Mouse (Mus musculus) hindbrain, embryonic 13.5 days (tissue): ENCODE results near the gene Ackr3. TPM values are rescaled to one million over a fixed set of nuclear protein-coding genes. Genes with fewer than 3 reads are reported as not detected.

ENCODE experiments used
- ATAC-seq: fragments of 200-750 bp; cut with Nextera tagmentation; 2 replicates; pipeline ENCODE4 v1.8.0; 2017; ENCODE audit warnings: moderate TSS enrichment; ENCODE audit not compliant: low FRiP score
- H3K27ac ChIP-seq: fragments of 300-500 bp; sonication (generic); 2 replicates; pipeline ENCODE4 v1.5.1; 2015; ENCODE audit warnings: inconsistent platforms, mild to moderate bottlenecking, moderate library complexity
- H3K27me3 ChIP-seq: fragments of 300-500 bp; sonication (generic); 2 replicates; pipeline ENCODE4 v1.6.1; 2015; ENCODE audit warnings: mild to moderate bottlenecking, inconsistent platforms
- H3K36me3 ChIP-seq: fragments of 300-500 bp; sonication (generic); 2 replicates; pipeline ENCODE4 v1.6.1; 2015; ENCODE audit warnings: mild to moderate bottlenecking, inconsistent platforms
- H3K4me1 ChIP-seq: fragments of 300-500 bp; sonication (generic); replicated peaks from 2 replicates; pipeline ENCODE4 v1.6.1; 2015; ENCODE audit warnings: inconsistent platforms
- H3K4me2 ChIP-seq: fragments of 300-500 bp; sonication (generic); 2 replicates; pipeline ENCODE4 v1.6.1; 2015; ENCODE audit warnings: inconsistent platforms, mild to moderate bottlenecking, moderate library complexity
- H3K4me3 ChIP-seq: fragments of 300-500 bp; sonication (generic); 2 replicates; pipeline ENCODE4 v1.5.1; 2015; ENCODE audit warnings: mild to moderate bottlenecking, inconsistent platforms
- H3K9ac ChIP-seq: fragments of 300-500 bp; sonication (generic); 2 replicates; pipeline ENCODE4 v1.6.1; 2015; ENCODE audit warnings: mild to moderate bottlenecking, inconsistent platforms
- H3K9me3 ChIP-seq: fragments of 300-500 bp; sonication (generic); 2 replicates; pipeline ENCODE4 v1.6.1; 2016; ENCODE audit warnings: inconsistent platforms
- WGBS: fragments of 180-500 bp; shearing (Covaris S2); methylation state at CpG from one replicate; pipeline ENCODE4 v1.1.7; 2015; 5-methylcytosine and 5-hydroxymethylcytosine counted together
- polyA plus RNA-seq: library from polyadenylated mRNA; unstranded; fragments of >200 nt; fragmentation: Nextera tagmentation; extraction: Ambion mirVana; gene quantifications from 2 replicates; pipeline ENCODE4 v1.2.1, GENCODE M21; 2015

Ackr3 gene
- polyA plus RNA-seq, 1 experiment from 2014 or later: 13.9 TPM

GRCm38 (mm10) chr1:90247756-90248541 is 44.2 kb downstream of the Ackr3 start:
- Histone ChIP-seq H3K27ac (no peak overlapping the region), H3K4me1 (peaks cover 39% of the 10 kb centered on the region), H3K4me3 (no peak overlapping the region), H3K9me3 (no peaks in the 10 kb centered on the region), H3K9ac (no peak overlapping the region), H3K4me2 (no peak overlapping the region), H3K36me3 (no peaks in the 10 kb centered on the region), H3K27me3 (peaks cover 9% of the 10 kb centered on the region; the same call in 1 of the 2 replicates)
- 93% methylated on average over 8 of the region's 8 CpGs for WGBS
- ATAC-seq: no peak

- WGBS: 72% methylated on average over 9 of the region's 9 CpGs
- no peaks in the 10 kb centered on the region for H3K36me3 ChIP-seq
- H3K4me1 ChIP-seq: peaks cover 49% of the 10 kb centered on the region
- no peak overlapping the region for H3K27ac ChIP-seq
- peaks cover 9% of the 10 kb centered on the region; the same call in 1 of the 2 replicates for H3K27me3 ChIP-seq
- H3K9ac ChIP-seq: no peak overlapping the region
- H3K9me3 ChIP-seq: no peaks in the 10 kb centered on the region
- H3K4me2 ChIP-seq: no peak overlapping the region
- no peak for ATAC-seq
- H3K4me3 ChIP-seq: no peak overlapping the region
Observed at GRCm38 (mm10) chr1:90248966-90249735, 45.4 kb downstream of the Ackr3 start.

- 93% methylated on average over 6 of the region's 6 CpGs for WGBS
- ATAC-seq: no peak
- peaks cover 49% of the 10 kb centered on the region for H3K4me1 ChIP-seq
- no peak overlapping the region for H3K4me2 ChIP-seq
- H3K4me3 ChIP-seq: no peak overlapping the region
- H3K9ac ChIP-seq: no peak overlapping the region
- peaks cover 9% of the 10 kb centered on the region; the same call in 1 of the 2 replicates for H3K27me3 ChIP-seq
- H3K36me3 ChIP-seq: no peaks in the 10 kb centered on the region
- H3K27ac ChIP-seq: no peak overlapping the region
- no peaks in the 10 kb centered on the region for H3K9me3 ChIP-seq
Observed at GRCm38 (mm10) chr1:90250419-90250818, 46.6 kb downstream of the Ackr3 start.

GRCm38 (mm10) chr1:90251156-90251555 is 47.4 kb downstream of the Ackr3 start:
- Histone ChIP-seq H3K4me3 (no peak overlapping the region), H3K9ac (no peak overlapping the region), H3K27ac (no peak overlapping the region), H3K9me3 (no peaks in the 10 kb centered on the region), H3K36me3 (no peaks in the 10 kb centered on the region), H3K27me3 (peaks cover 9% of the 10 kb centered on the region; the same call in 1 of the 2 replicates), H3K4me1 (peaks cover 49% of the 10 kb centered on the region), H3K4me2 (no peak overlapping the region)
- 74% methylated on average over 3 of the region's 3 CpGs for WGBS
- no peak for ATAC-seq

- Histone ChIP-seq H3K4me3 (no peak overlapping the region), H3K9ac (no peak overlapping the region), H3K9me3 (no peaks in the 10 kb centered on the region), H3K27me3 (0 out of 2 replicates have a peak, but pooled peaks cover 5% of the 10 kb centered on the region), H3K4me2 (no peak overlapping the region), H3K36me3 (no peaks in the 10 kb centered on the region), H3K4me1 (peaks cover 38% of the 10 kb centered on the region), H3K27ac (0 out of 2 replicates have a peak overlapping the region, but pooled peaks have one; percentile 46)
- no peak for ATAC-seq
- 54% methylated on average over 10 of the region's 10 CpGs for WGBS
Observed at GRCm38 (mm10) chr1:90253465-90253864, 49.7 kb downstream of the Ackr3 start.

GRCm38 (mm10) chr1:90258253-90258887 is 54.6 kb downstream of the Ackr3 start:
- Histone ChIP-seq H3K4me3 (no peak overlapping the region), H3K9me3 (no peaks in the 10 kb centered on the region), H3K4me1 (0 out of 2 replicates have a peak, but pooled peaks cover 10% of the 10 kb centered on the region), H3K27me3 (no peaks in the 10 kb centered on the region), H3K36me3 (no peaks in the 10 kb centered on the region), H3K4me2 (no peak overlapping the region), H3K27ac (no peak overlapping the region), H3K9ac (no peak overlapping the region)
- no peak for ATAC-seq
- 84% methylated on average over 11 of the region's 11 CpGs for WGBS

- Histone ChIP-seq H3K36me3 (no peaks in the 10 kb centered on the region), H3K27ac (no peak overlapping the region), H3K4me2 (no peak overlapping the region), H3K4me1 (0 out of 2 replicates have a peak, but pooled peaks cover 3% of the 10 kb centered on the region), H3K9me3 (no peaks in the 10 kb centered on the region), H3K4me3 (no peak overlapping the region), H3K27me3 (no peaks in the 10 kb centered on the region), H3K9ac (no peak overlapping the region)
- WGBS: 94% methylated on average over 11 of the region's 11 CpGs
- no peak for ATAC-seq
Observed at GRCm38 (mm10) chr1:90260704-90261581, 57.2 kb downstream of the Ackr3 start.

GRCm38 (mm10) chr1:90262380-90262779 is 58.6 kb downstream of the Ackr3 start:
- no peak overlapping the region for H3K27ac ChIP-seq
- H3K4me3 ChIP-seq: no peak overlapping the region
- no peak overlapping the region for H3K9ac ChIP-seq
- H3K4me1 ChIP-seq: 0 out of 2 replicates have a peak, but pooled peaks cover 3% of the 10 kb centered on the region
- H3K9me3 ChIP-seq: no peaks in the 10 kb centered on the region
- ATAC-seq: no peak
- no peaks in the 10 kb centered on the region for H3K36me3 ChIP-seq
- H3K4me2 ChIP-seq: no peak overlapping the region
- 0 out of 2 replicates have a peak, but pooled peaks cover 2% of the 10 kb centered on the region for H3K27me3 ChIP-seq
- 84% methylated on average over 8 of the region's 8 CpGs for WGBS

Other genes starting within 250 kb of the Ackr3 start
- gene Asb18, start 189.3 kb upstream of the Ackr3 start, polyA plus RNA-seq: 0.60 and 0.79 TPM in 2 replicates
- 0.78 and 1.6 TPM in 2 replicates for gene Iqca, start 50.6 kb upstream of the Ackr3 start, polyA plus RNA-seq